Mouse (Mus musculus): ENCODE results near the gene Csf3. TPM values are rescaled to one million over a fixed set of nuclear protein-coding genes. Genes with fewer than 3 reads are reported as not detected.

The Csf3 gene
- polyA plus RNA-seq, 1 experiment = not detected

GRCm38 (mm10) chr11:98751221-98751782 is 50.2 kb downstream of the Csf3 start:
- DNase-seq = peak; percentile 43
- no peak for TF ChIP-seq CTCF (IDR thresholded peaks at IDR 0.05; ENCODE audit: insufficient read depth, low read length)
- H3K4me3 ChIP-seq (replicated peaks; ENCODE audit: extremely low read depth, low read depth, low read length) = no peak overlapping the region
- peaks cover 62% of the 10 kb centered on the region for H3K4me1 ChIP-seq (ENCODE audit: control insufficient read depth, insufficient read depth, low read length)
- WGBS = 18% methylated on average over 6 of the region's 6 CpGs

- TF ChIP-seq POLR2A (IDR thresholded peaks at IDR 0.05; ENCODE audit: borderline replicate concordance, extremely low read depth, low read depth, low read length) (no peak), CTCF (IDR thresholded peaks at IDR 0.05; ENCODE audit: insufficient read depth, low read length) (no peak)
- H3K4me1 ChIP-seq (ENCODE audit: control insufficient read depth, insufficient read depth, low read length) = peaks cover 51% of the 10 kb centered on the region
- no peak overlapping the region for H3K4me3 ChIP-seq (replicated peaks; ENCODE audit: extremely low read depth, low read depth, low read length)
- no peak for DNase-seq
- 65% methylated on average over 10 of the region's 10 CpGs for WGBS
Measured at GRCm38 (mm10) chr11:98752562-98753140, 51.6 kb downstream of the Csf3 start.

Other genes starting within 250 kb of the Csf3 start
- 6.4 and 10.1 TPM in 2 replicates for gene Ikzf3, start 155.2 kb upstream of the Csf3 start, polyA plus RNA-seq (2012; rRNA removed)
- gene Zpbp2, start 150.2 kb upstream of the Csf3 start, polyA plus RNA-seq (2012; rRNA removed) = 0.34 TPM in 1 of 2 replicates, not detected in the other
- gene Ormdl3, start 113.9 kb upstream of the Csf3 start, polyA plus RNA-seq (2012; rRNA removed) = 55.6 and 56.7 TPM in 2 replicates
- not detected in 2 replicates for gene Lrrc3c, start 103.0 kb upstream of the Csf3 start, polyA plus RNA-seq (2012; rRNA removed)
- gene Gm12355, start 75.6 kb upstream of the Csf3 start, polyA plus RNA-seq (2012; rRNA removed) = not detected in 2 replicates
- gene Gsdma3, start 74.9 kb upstream of the Csf3 start, polyA plus RNA-seq (2012; rRNA removed) = not detected in 2 replicates
- not detected in 2 replicates for gene Gsdma2, start 54.5 kb upstream of the Csf3 start, polyA plus RNA-seq (2012; rRNA removed)
- gene Gsdma, start 36.9 kb upstream of the Csf3 start, polyA plus RNA-seq (2012; rRNA removed) = 11.5 TPM in 1 of 2 replicates, not detected in the other
- gene Psmd3, start 18.7 kb upstream of the Csf3 start, polyA plus RNA-seq (2012; rRNA removed) = 136 and 156 TPM in 2 replicates
- 45.0 and 55.1 TPM in 2 replicates for gene Med24, start 28.2 kb downstream of the Csf3 start, polyA plus RNA-seq (2012; rRNA removed)
- gene Thra, start 39.4 kb downstream of the Csf3 start, polyA plus RNA-seq (2012; rRNA removed) = 142 and 159 TPM in 2 replicates
- gene Nr1d1, start 74.1 kb downstream of the Csf3 start, polyA plus RNA-seq (2012; rRNA removed) = 213 and 329 TPM in 2 replicates
- 39.0 and 54.3 TPM in 2 replicates for gene Msl1, start 94.3 kb downstream of the Csf3 start, polyA plus RNA-seq (2012; rRNA removed)
- gene Casc3, start 103.6 kb downstream of the Csf3 start, polyA plus RNA-seq (2012; rRNA removed) = 33.6 and 37.9 TPM in 2 replicates
- 3.4 and 18.4 TPM in 2 replicates for gene Rapgefl1, start 135.5 kb downstream of the Csf3 start, polyA plus RNA-seq (2012; rRNA removed)
- 10.1 and 14.0 TPM in 2 replicates for gene Wipf2, start 162.4 kb downstream of the Csf3 start, polyA plus RNA-seq (2012; rRNA removed)
- gene Cdc6, start 206.5 kb downstream of the Csf3 start, polyA plus RNA-seq (2012; rRNA removed) = 0.16 and 0.25 TPM in 2 replicates
- 59.0 and 62.2 TPM in 2 replicates for gene Rara, start 226.6 kb downstream of the Csf3 start, polyA plus RNA-seq (2012; rRNA removed)